Mouse (Mus musculus): ENCODE results near the gene Gpt2.

- TF ChIP-seq POLR2A (IDR thresholded peaks at IDR 0.05; ENCODE audit: extremely low read depth, insufficient read depth, low read length) (no peak), CTCF (IDR thresholded peaks at IDR 0.05; ENCODE audit: low read depth, low read length) (no peak)
These were observed 3.7 kb downstream of the Gpt2 start for GRCm38 (mm10) chr8:85496125-85496524.

Measured in liver, adult 2 months (tissue).